Mouse (Mus musculus) CH12.LX (cell line): ENCODE data around the gene Slc19a2.

ENCODE experiments used
- CHD1 ChIP-seq: IDR thresholded peaks from 2 replicates; pipeline ENCODE4 v1.6.1; 2012; ENCODE audit warnings: low read depth, low read length, improper control_type of control experiment, inconsistent platforms
- CTCF ChIP-seq, 2 experiments: IDR thresholded peaks in 1 of 2; conservative IDR thresholded peaks in 1 of 2; 2 replicates each; pipeline ENCODE4 v1.5.1; 2011 to 2012; ENCODE audit warnings: low read depth in 2 of 2, low read length in 2 of 2, improper control_type of control experiment in 1 of 2, inconsistent platforms in 1 of 2, mild to moderate bottlenecking in 1 of 2, moderate library complexity in 1 of 2
- EP300 ChIP-seq: IDR thresholded peaks from 2 replicates; pipeline ENCODE4 v1.6.1; 2011; ENCODE audit warnings: low read length, improper control_type of control experiment
- MAFK ChIP-seq: IDR thresholded peaks from 2 replicates; pipeline ENCODE4 v1.6.1; 2011; ENCODE audit warnings: low read length, improper control_type of control experiment; ENCODE audit not compliant: insufficient replicate concordance
- MAZ ChIP-seq: IDR thresholded peaks from 2 replicates; pipeline ENCODE4 v1.6.1; 2012; ENCODE audit warnings: low read depth, mild to moderate bottlenecking, inconsistent platforms, low read length, improper control_type of control experiment, moderate library complexity
- MEF2A ChIP-seq: IDR thresholded peaks from 2 replicates; pipeline ENCODE4 v1.6.1; 2014; ENCODE audit warnings: low read depth, mild to moderate bottlenecking, inconsistent platforms, low read length, improper control_type of control experiment, borderline replicate concordance
- POLR2A ChIP-seq: IDR thresholded peaks from 2 replicates; pipeline ENCODE4 v1.6.1; 2011; ENCODE audit warnings: low read depth, mild to moderate bottlenecking, improper control_type of control experiment, low read length

- TF ChIP-seq CHD1: no peak
- no peak for TF ChIP-seq CTCF (conservative IDR thresholded peaks at IDR 0.05 in 1 of 2, IDR thresholded peaks at IDR 0.05 in 1 of 2; ENCODE audit: low read depth in 2 of 2, low read length in 2 of 2)
- no peak for TF ChIP-seq MEF2A
- no peak for TF ChIP-seq MAFK
- TF ChIP-seq POLR2A: no peak
- no peak for TF ChIP-seq EP300
- no peak for TF ChIP-seq MAZ
Measured at GRCm38 (mm10) chr1:164208437-164208836, 40.4 kb upstream of the Slc19a2 start.
